Mouse (Mus musculus) heart, postnatal 0 days (tissue): ENCODE results near the gene Adar. TPM values are rescaled to one million over a fixed set of nuclear protein-coding genes. Genes with fewer than 3 reads are reported as not detected.

ENCODE experiments used
- ATAC-seq: fragments of 200-750 bp; cut with Nextera tagmentation; 2 replicates; pipeline ENCODE4 v1.8.0; 2017; ENCODE audit warnings: low read depth, moderate number of reproducible peaks, moderate library complexity; ENCODE audit not compliant: insufficient read depth
- DNase-seq: peaks from one replicate; pipeline ENCODE4 v3.0.0-alpha.2; 2016; ENCODE audit warnings: low spot score
- H3K27ac ChIP-seq: fragments of 300-500 bp; sonication (generic); 2 replicates; pipeline ENCODE4 v1.5.1; 2014; ENCODE audit warnings: low read depth, mild to moderate bottlenecking
- H3K27me3 ChIP-seq: fragments of 300-500 bp; sonication (generic); 2 replicates; pipeline ENCODE4 v1.6.1; 2014; ENCODE audit warnings: low read length, mixed read lengths; ENCODE audit not compliant: control insufficient read depth, insufficient read depth
- H3K36me3 ChIP-seq: fragments of 300-500 bp; sonication (generic); replicated peaks from 2 replicates; pipeline ENCODE4 v1.6.1; 2014; ENCODE audit warnings: low read length, mixed read lengths; ENCODE audit not compliant: control insufficient read depth, insufficient read depth
- H3K4me1 ChIP-seq: fragments of 300-500 bp; sonication (generic); 2 replicates; pipeline ENCODE4 v1.6.1; 2014; ENCODE audit warnings: antibody characterized with exemption; ENCODE audit not compliant: control insufficient read depth, insufficient read depth
- H3K4me2 ChIP-seq: fragments of 300-500 bp; sonication (generic); 2 replicates; pipeline ENCODE4 v1.6.1; 2014; ENCODE audit warnings: low read depth, mild to moderate bottlenecking, low read length, moderate library complexity
- H3K4me3 ChIP-seq: fragments of 300-500 bp; sonication (generic); 2 replicates; pipeline ENCODE4 v1.5.1; 2014; ENCODE audit warnings: low read depth, low read length
- H3K9ac ChIP-seq: fragments of 300-500 bp; sonication (generic); replicated peaks from 2 replicates; pipeline ENCODE4 v1.6.1; 2014; ENCODE audit warnings: low read depth, low read length, mixed read lengths
- H3K9me3 ChIP-seq: fragments of 300-500 bp; sonication (generic); replicated peaks from 2 replicates; pipeline ENCODE4 v1.6.1; 2016; ENCODE audit warnings: low read length; ENCODE audit not compliant: control insufficient read depth
- CTCF ChIP-seq: IDR thresholded peaks from 2 replicates; pipeline ENCODE4 v1.5.1; 2016; ENCODE audit warnings: antibody characterized with exemption, control low read depth, low read depth
- EP300 ChIP-seq: IDR thresholded peaks from 2 replicates; pipeline ENCODE4 v1.6.1; 2016; ENCODE audit warnings: antibody characterized with exemption, low read depth
- WGBS: fragments of 180-500 bp; shearing (Covaris S2); extraction: QIAGEN DNeasy Blood & Tissue Kit; methylation state at CpG from one replicate; pipeline ENCODE4 v1.1.7; 2014; 5-methylcytosine and 5-hydroxymethylcytosine counted together
- polyA plus RNA-seq: library from polyadenylated mRNA; unstranded; fragments of >200 nt; fragmentation: Nextera tagmentation; extraction: Ambion mirVana; gene quantifications from 2 replicates; pipeline ENCODE4 v1.2.1, GENCODE M21; 2015
- total RNA-seq: library from RNA; depleted of rRNA; stranded (reverse); fragments of >200 nt; gene quantifications from 2 replicates; pipeline ENCODE4 v1.2.3, GENCODE M21; 2014; ENCODE audit warnings: low replicate concordance; rRNA removed

Adar gene
- 19.2 and 36.7 TPM in 2 replicates for total RNA-seq
- polyA plus RNA-seq, result 3.8 and 4.4 TPM in 2 replicates

DNA sequence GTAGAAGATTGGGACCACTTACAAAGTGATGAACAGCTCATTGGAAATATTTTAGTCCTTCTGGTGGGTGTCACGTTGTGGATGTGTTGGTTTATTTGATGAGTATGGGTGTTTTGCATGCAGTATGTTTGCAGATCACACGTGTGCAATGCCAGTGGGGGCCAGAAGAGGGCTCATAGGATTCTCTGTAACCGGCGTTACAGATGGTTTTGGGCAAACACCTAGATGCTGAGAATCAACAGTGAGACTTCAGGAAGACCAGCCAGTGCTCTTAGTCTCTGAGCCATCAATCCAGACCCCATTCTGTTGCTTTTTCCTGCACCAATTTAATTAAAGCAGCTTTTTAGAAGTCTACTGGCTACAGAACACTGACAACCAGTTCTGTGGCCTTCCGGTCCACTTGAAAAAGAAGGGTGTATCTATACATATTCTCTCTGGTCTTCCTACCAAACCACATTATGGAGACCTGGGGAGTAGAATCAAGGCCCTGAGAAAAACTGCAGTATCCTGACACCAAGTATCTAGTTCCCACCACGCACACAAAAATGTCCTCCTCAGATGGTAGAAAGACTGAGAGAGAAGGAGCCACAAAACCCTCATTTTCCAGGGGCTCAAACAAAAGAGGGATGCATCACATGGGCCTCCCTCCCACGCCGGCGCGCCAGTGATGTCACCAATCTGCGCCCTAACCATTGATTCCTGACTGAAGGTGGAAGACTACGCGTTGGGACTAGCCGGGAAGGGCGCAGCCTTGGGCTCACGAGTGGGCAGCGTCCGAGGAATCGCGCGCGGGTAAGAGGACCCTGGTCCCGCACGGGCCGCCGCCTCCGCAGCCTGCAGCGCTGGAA lies at the start of gene Adar:
Gene Adar (plus strand): TSS at position 664 of the 848 bp plus-strand sequence.
- WGBS, result 6% methylated on average over 27 of the region's 28 CpGs

DNA sequence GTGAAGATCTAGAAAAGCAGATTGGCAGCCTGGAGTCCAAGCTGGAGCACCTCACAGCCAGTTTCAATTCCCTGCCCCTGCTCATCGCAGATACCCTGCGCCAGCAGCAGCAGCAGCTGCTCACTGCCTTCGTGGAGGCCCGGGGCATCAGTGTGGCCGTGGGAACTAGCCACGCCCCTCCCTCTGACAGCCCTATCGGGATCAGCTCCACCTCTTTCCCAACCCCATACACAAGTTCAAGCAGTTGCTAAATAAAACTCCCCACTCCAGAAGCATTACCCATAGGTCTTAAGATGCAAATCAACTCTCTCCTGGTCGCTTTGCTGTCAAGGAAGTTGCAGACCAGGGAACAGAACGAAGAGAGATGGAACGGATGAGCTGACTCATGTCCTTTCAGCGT lies 47.7 kb upstream of the Adar start:
- TF ChIP-seq EP300, result no peak
- no peak for TF ChIP-seq CTCF
- H3K4me2 ChIP-seq, result peak overlapping the region; percentile 40
- DNase-seq, result no peak
- H3K36me3 ChIP-seq, result no peaks in the 10 kb centered on the region
- 0 out of 2 replicates have a peak, but pooled peaks cover 4% of the 10 kb centered on the region for H3K27me3 ChIP-seq
- H3K4me3 ChIP-seq, result no peak overlapping the region
- H3K4me1 ChIP-seq, result 0 out of 2 replicates have a peak, but pooled peaks cover 5% of the 10 kb centered on the region
- peak; percentile 36; the same call in 1 of the 2 replicates for ATAC-seq
- whole genome bisulfite sequencing, result 14% methylated on average over 11 of the region's 11 CpGs
- H3K27ac ChIP-seq, result no peak overlapping the region
- H3K9ac ChIP-seq, result no peak overlapping the region
- H3K9me3 ChIP-seq, result no peaks in the 10 kb centered on the region

More for the DNA sequence above, at the start of gene Adar:
- peak within 1 kb of the TSS; percentile 76 for H3K27ac ChIP-seq
- DNase-seq (peak; percentile 76), ATAC-seq (peak; percentile 77)
- H3K9ac ChIP-seq, result peak within 1 kb of the TSS; percentile 87
- H3K36me3 ChIP-seq, result no peaks in the 10 kb centered on the region
- peak within 1 kb of the TSS; percentile 95 for H3K4me2 ChIP-seq
- H3K4me3 ChIP-seq, result peak within 1 kb of the TSS; percentile 95
- H3K9me3 ChIP-seq, result no peaks in the 10 kb centered on the region
- TF ChIP-seq CTCF (peak; percentile 68), EP300 (no peak)
- H3K27me3 ChIP-seq, result no peaks in the 10 kb centered on the region
- H3K4me1 ChIP-seq, result peaks cover 9% of the 10 kb centered on the region

DNA sequence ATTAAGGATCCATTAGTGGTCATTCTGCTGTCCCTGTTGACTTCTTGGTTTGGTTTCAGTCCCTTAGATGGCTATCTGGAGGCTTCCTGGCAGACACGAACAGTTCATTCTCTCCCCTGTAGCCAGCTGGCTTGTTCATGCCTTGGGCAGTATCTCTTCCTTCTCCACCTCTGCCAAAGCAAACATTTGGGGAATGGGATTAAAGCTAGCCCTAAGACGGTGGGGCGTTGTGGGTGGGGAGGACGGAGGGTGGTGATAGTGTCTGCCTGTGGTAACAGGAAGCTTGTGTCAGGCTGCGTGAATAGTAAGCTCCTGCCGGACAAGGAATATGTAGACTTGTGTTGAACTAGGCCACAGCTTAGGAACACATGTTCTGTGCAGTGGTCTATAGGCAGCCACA lies 43.5 kb upstream of the Adar start:
- Histone ChIP-seq H3K9me3 (no peaks in the 10 kb centered on the region), H3K4me3 (no peak overlapping the region), H3K36me3 (no peaks in the 10 kb centered on the region), H3K4me1 (0 out of 2 replicates have a peak, but pooled peaks cover 5% of the 10 kb centered on the region), H3K9ac (no peak overlapping the region), H3K4me2 (no peak overlapping the region), H3K27me3 (no peaks in the 10 kb centered on the region), H3K27ac (no peak overlapping the region)
- no peak for DNase-seq
- no peak for TF ChIP-seq EP300
- TF ChIP-seq CTCF, result no peak
- WGBS, result 49% methylated on average over 6 of the region's 6 CpGs
- ATAC-seq, result peak; percentile 47; the same call in 1 of the 2 replicates

DNA sequence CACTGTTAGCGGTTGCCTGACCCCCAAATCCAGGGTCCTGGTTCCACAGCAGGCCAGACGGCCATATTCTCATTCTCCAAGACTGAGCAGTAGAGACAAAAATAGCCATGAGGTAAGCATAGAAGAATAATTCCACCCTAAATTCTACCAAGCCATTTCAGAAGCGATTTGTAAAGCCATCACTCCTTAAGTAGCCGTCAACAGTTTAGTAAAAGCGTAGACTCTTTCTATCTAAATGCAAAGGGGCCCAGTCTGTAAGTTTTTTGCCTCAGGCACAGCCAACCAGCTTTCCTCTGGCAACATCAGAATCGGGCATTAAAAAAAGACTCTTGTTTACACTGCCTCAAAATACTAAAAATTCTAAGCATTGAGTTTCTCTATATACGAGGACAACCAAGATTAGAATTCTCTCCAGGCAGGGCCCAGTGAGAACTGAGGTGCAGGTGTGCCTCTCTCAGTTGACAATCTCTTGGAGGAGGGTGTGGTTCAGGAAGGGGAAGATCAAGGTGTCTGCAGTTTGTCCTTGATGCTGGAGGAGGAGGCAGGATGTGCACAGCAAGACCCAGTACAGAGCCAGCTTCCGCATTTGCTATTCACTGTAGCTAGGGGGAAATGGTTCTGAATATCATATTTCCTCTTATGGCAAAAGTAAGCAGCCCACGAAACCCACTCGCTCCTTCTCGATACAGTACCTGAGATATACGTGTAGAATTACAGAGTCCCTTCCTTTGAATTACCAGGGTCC lies 42.1 kb upstream of the Adar start:
- Histone ChIP-seq H3K4me1 (no peaks in the 10 kb centered on the region), H3K27ac (no peak overlapping the region), H3K36me3 (no peaks in the 10 kb centered on the region), H3K4me3 (no peak overlapping the region), H3K9ac (no peak overlapping the region), H3K27me3 (no peaks in the 10 kb centered on the region), H3K4me2 (no peak overlapping the region), H3K9me3 (no peaks in the 10 kb centered on the region)
- peak; percentile 36 for DNase-seq
- no peak; the same call in 1 of the 2 replicates for ATAC-seq
- TF ChIP-seq EP300 (no peak), CTCF (no peak)
- 57% methylated on average over 12 of the region's 12 CpGs for WGBS

DNA sequence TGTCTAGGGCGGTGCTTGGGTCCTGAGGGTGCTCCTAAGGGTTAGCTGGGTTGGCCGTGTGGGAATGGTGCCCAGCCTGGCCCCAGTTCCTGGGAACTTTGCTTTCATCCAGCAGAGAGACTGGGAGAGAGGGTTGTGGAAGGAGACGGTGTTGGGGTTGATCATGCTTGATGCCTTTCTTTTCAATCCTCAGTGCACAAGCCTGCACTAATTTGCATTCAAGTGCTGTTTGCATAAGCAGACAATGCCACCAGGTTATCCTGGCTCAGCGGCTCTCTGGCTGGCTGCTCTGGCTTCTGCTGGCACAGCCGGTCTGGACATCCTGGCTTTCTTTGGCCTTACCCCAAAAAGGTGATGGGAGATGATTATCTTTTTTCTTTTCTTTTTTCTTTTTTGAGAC lies 37.2 kb upstream of the Adar start:
- Histone ChIP-seq H3K9me3 (no peaks in the 10 kb centered on the region), H3K27me3 (no peaks in the 10 kb centered on the region), H3K4me3 (no peak overlapping the region), H3K9ac (no peak overlapping the region), H3K36me3 (no peaks in the 10 kb centered on the region), H3K4me2 (no peak overlapping the region), H3K27ac (no peak overlapping the region), H3K4me1 (no peaks in the 10 kb centered on the region)
- ATAC-seq (no peak), DNase-seq (no peak)
- 71% methylated on average over 5 of the region's 5 CpGs for WGBS
- TF ChIP-seq EP300 (no peak), CTCF (no peak)
